ENCODE assay signal across 9 mouse cellular contexts in the genomic region with DNA sequence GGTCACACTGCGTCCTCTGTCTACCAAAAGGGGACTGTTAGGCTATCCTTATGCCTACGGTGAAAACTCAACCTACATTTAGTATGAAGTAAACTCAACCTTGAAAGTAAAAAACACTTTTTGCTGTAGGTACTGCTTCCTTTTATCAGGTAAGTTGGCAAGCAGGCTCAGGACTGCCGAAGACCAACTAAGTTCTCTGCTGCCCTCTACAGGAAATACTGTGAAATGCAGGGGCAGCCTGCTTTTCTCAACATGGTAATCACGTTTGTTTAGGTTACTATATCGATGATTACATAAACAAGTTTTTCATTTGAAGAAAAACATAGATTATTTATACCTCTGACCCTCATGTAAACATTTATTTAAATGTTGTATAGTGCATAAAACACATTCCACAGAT. TPM values are rescaled to one million over a fixed set of nuclear protein-coding genes. Genes with fewer than 3 reads are reported as not detected.
A peak's percentile ranks its signal among the peaks of the same experiment; 100 is the strongest.
DNase-seq lines count a peak whose midpoint lies in the region.
"Had no signal": no experiment of that assay in that cellular context is flagged by ENCODE, and none has a peak within 500 bp of the region (broad histone marks: within the 10 kb centered on the region; RNA-seq: fewer than 3 reads in every experiment).

No protein-coding gene starts in this region.

- peak; percentile 59 for DNase-seq in ovary, postnatal 14 days (ENCODE audit: low spot score)
- no peak for DNase-seq in ovary, postnatal 36 days (ENCODE audit: low spot score)
- DNase-seq in adrenal gland, postnatal 10 days: peak; percentile 81
- DNase-seq in embryo, embryonic 11 days: peak; percentile 80
- peak; percentile 80 for DNase-seq in heart, postnatal 4 days
- DNase-seq in left cerebral cortex, postnatal 25 days (ENCODE audit: low spot score in 2 of 2): peak; percentile 77 to 81
- DNase-seq in retina, postnatal 1 day: peak; percentile 79
- DNase-seq in thymus, postnatal 36 days: peak; percentile 49 to 62

- intact Hi-C loops in left cerebral cortex, postnatal 25 days (cut with DNase I): loop anchor here (1.0 to 2.0 kb wide), 2 partner anchors 104 to 232 kb away; no protein-coding TSS in a partner anchor

RNA-seq across cellular contexts. Expression of gene Net1, which starts 21.1 kb away (rescaled TPM):
- total RNA-seq in adrenal gland, postnatal 10 days (2021): 10 to 100 TPM; 56.1 to 98.2 TPM
- total RNA-seq in heart, postnatal 4 days (2021): 10 to 100 TPM; 41.3 to 41.4 TPM
- total RNA-seq in left cerebral cortex, postnatal 25 days (2021): 10 to 100 TPM; 44.0 to 50.3 TPM

RNA-seq across cellular contexts. Expression of gene Tubal3, which starts 21.2 kb away (rescaled TPM):
- not detected for total RNA-seq in adrenal gland, postnatal 10 days (2021)
- not detected for total RNA-seq in heart, postnatal 4 days (2021)
- total RNA-seq in left cerebral cortex, postnatal 25 days (2021): not detected
- total RNA-seq: hematopoietic stem cell, adult 5-6 weeks had no signal

RNA-seq across cellular contexts. Expression of gene Calm5, which starts 42.9 kb away (rescaled TPM):
- total RNA-seq in adrenal gland, postnatal 10 days (2021): not detected
- not detected for total RNA-seq in heart, postnatal 4 days (2021)
- not detected for total RNA-seq in left cerebral cortex, postnatal 25 days (2021)
- total RNA-seq: hematopoietic stem cell, adult 5-6 weeks had no signal

RNA-seq across cellular contexts. Expression of gene Ucn3, which starts 48.2 kb away (rescaled TPM):
- not detected for total RNA-seq in adrenal gland, postnatal 10 days (2021)
- total RNA-seq in heart, postnatal 4 days (2021): not detected
- total RNA-seq in left cerebral cortex, postnatal 25 days (2021): under 1 TPM in 1 of 2 experiments, not detected in 1; 0.23 TPM
- total RNA-seq: hematopoietic stem cell, adult 5-6 weeks had no signal

RNA-seq across cellular contexts. Expression of gene Calm4, which starts 59.4 kb away (rescaled TPM):
- total RNA-seq in adrenal gland, postnatal 10 days (2021): not detected
- not detected for total RNA-seq in heart, postnatal 4 days (2021)
- not detected for total RNA-seq in left cerebral cortex, postnatal 25 days (2021)
